Mouse (Mus musculus) lung, embryonic 16.5 days (tissue): Measurements from ENCODE around the gene Bcl7c. TPM values are rescaled to one million over a fixed set of nuclear protein-coding genes. Genes with fewer than 3 reads are reported as not detected.

Experiments used
- ATAC-seq: fragments of 200-750 bp; cut with Nextera tagmentation; 2 replicates; pipeline ENCODE4 v1.8.0; 2017; ENCODE audit warnings: low read depth, mild to moderate bottlenecking, moderate library complexity
- H3K27ac ChIP-seq: fragments of 300-500 bp; sonication (generic); 2 replicates; pipeline ENCODE4 v1.5.1; 2014; ENCODE audit warnings: mild to moderate bottlenecking, control low read depth, low read length
- H3K27me3 ChIP-seq: fragments of 300-500 bp; sonication (generic); 2 replicates; pipeline ENCODE4 v1.6.1; 2014; ENCODE audit warnings: low read depth, low read length, mixed read lengths; ENCODE audit not compliant: control insufficient read depth, insufficient read depth
- H3K36me3 ChIP-seq: fragments of 300-500 bp; sonication (generic); 2 replicates; pipeline ENCODE4 v1.6.1; 2014; ENCODE audit warnings: low read length; ENCODE audit not compliant: control insufficient read depth, insufficient read depth
- H3K4me1 ChIP-seq: fragments of 300-500 bp; sonication (generic); replicated peaks from 2 replicates; pipeline ENCODE4 v1.6.1; 2014; ENCODE audit warnings: low read length, mixed read lengths; ENCODE audit not compliant: control insufficient read depth, insufficient read depth
- H3K4me2 ChIP-seq: fragments of 300-500 bp; sonication (generic); 2 replicates; pipeline ENCODE4 v1.6.1; 2014; ENCODE audit warnings: low read depth, low read length, control low read depth
- H3K4me3 ChIP-seq: fragments of 300-500 bp; sonication (generic); 2 replicates; pipeline ENCODE4 v1.5.1; 2014; ENCODE audit warnings: mild to moderate bottlenecking, low read length, control low read depth
- H3K9ac ChIP-seq: fragments of 300-500 bp; sonication (generic); 2 replicates; pipeline ENCODE4 v1.6.1; 2014; ENCODE audit warnings: low read length, control low read depth
- H3K9me3 ChIP-seq: fragments of 300-500 bp; sonication (generic); 2 replicates; pipeline ENCODE4 v1.6.1; 2016; ENCODE audit warnings: low read length; ENCODE audit not compliant: control insufficient read depth
- WGBS: fragments of 180-500 bp; shearing (Covaris S2); extraction: QIAGEN DNeasy Blood & Tissue Kit; methylation state at CpG from one replicate; pipeline ENCODE4 v1.1.7; 2014; 5-methylcytosine and 5-hydroxymethylcytosine counted together
- polyA plus RNA-seq: library from polyadenylated mRNA; unstranded; fragments of >200 nt; fragmentation: Nextera tagmentation; extraction: Ambion mirVana; gene quantifications from 2 replicates; pipeline ENCODE4 v1.2.1, GENCODE M21; 2015

Gene Bcl7c
- 40.5 and 46.1 TPM in 2 replicates for polyA plus RNA-seq

GRCm38 (mm10) chr7:127708207-127709078 lies at the start of gene Bcl7c:
TSS of gene Bcl7c (minus strand) at chr7:127708933.
- Histone ChIP-seq H3K9ac (peak within 1 kb of the TSS; percentile 87), H3K27ac (peak within 1 kb of the TSS; percentile 99), H3K27me3 (no peaks in the 10 kb centered on the region), H3K9me3 (no peaks in the 10 kb centered on the region), H3K4me1 (peaks cover 32% of the 10 kb centered on the region), H3K36me3 (peaks cover 10% of the 10 kb centered on the region), H3K4me3 (peak within 1 kb of the TSS; percentile 81), H3K4me2 (peak within 1 kb of the TSS; percentile 92)
- peak; percentile 86 for ATAC-seq
- WGBS, result under 1% methylated on average over 66 of the region's 90 CpGs

- H3K27ac ChIP-seq, result no peak overlapping the region
- H3K36me3 ChIP-seq, result peaks cover 38% of the 10 kb centered on the region
- no peaks in the 10 kb centered on the region for H3K27me3 ChIP-seq
- no peaks in the 10 kb centered on the region for H3K4me1 ChIP-seq
- H3K9ac ChIP-seq, result no peak overlapping the region
- 82% methylated on average over 7 of the region's 7 CpGs for WGBS
- no peak overlapping the region for H3K4me2 ChIP-seq
- no peaks in the 10 kb centered on the region for H3K9me3 ChIP-seq
- H3K4me3 ChIP-seq, result no peak overlapping the region
- ATAC-seq, result no peak
Measured at GRCm38 (mm10) chr7:127753741-127754140, 45.0 kb upstream of the Bcl7c start.

- WGBS, result 60% methylated on average over 5 of the region's 5 CpGs
- no peak for ATAC-seq
- no peaks in the 10 kb centered on the region for H3K4me1 ChIP-seq
- no peak overlapping the region for H3K4me2 ChIP-seq
- peaks cover 39% of the 10 kb centered on the region for H3K36me3 ChIP-seq
- no peak overlapping the region for H3K4me3 ChIP-seq
- H3K27ac ChIP-seq, result no peak overlapping the region
- no peaks in the 10 kb centered on the region for H3K9me3 ChIP-seq
- no peaks in the 10 kb centered on the region for H3K27me3 ChIP-seq
- H3K9ac ChIP-seq, result no peak overlapping the region
Measured at GRCm38 (mm10) chr7:127753158-127753557, 44.4 kb upstream of the Bcl7c start.

GRCm38 (mm10) chr7:127752069-127752468 lies 43.3 kb upstream of the Bcl7c start:
- Histone ChIP-seq H3K4me2 (no peak overlapping the region), H3K9me3 (no peaks in the 10 kb centered on the region), H3K27ac (no peak overlapping the region), H3K4me3 (no peak overlapping the region), H3K4me1 (peaks cover 9% of the 10 kb centered on the region), H3K9ac (no peak overlapping the region), H3K36me3 (peaks cover 39% of the 10 kb centered on the region), H3K27me3 (no peaks in the 10 kb centered on the region)
- no peak for ATAC-seq
- WGBS, result 92% methylated on average over 27 of the region's 27 CpGs

GRCm38 (mm10) chr7:127751619-127752018 lies 42.9 kb upstream of the Bcl7c start:
- WGBS, result 92% methylated on average over 5 of the region's 5 CpGs
- Histone ChIP-seq H3K9me3 (no peaks in the 10 kb centered on the region), H3K27ac (no peak overlapping the region), H3K36me3 (peaks cover 39% of the 10 kb centered on the region), H3K4me3 (no peak overlapping the region), H3K4me2 (no peak overlapping the region), H3K9ac (no peak overlapping the region), H3K27me3 (no peaks in the 10 kb centered on the region), H3K4me1 (peaks cover 10% of the 10 kb centered on the region)
- no peak for ATAC-seq

- Histone ChIP-seq H3K36me3 (peaks cover 39% of the 10 kb centered on the region), H3K9me3 (no peaks in the 10 kb centered on the region), H3K9ac (no peak overlapping the region), H3K4me1 (peaks cover 10% of the 10 kb centered on the region), H3K27me3 (no peaks in the 10 kb centered on the region), H3K4me2 (no peak overlapping the region), H3K4me3 (no peak overlapping the region), H3K27ac (no peak overlapping the region)
- 81% methylated on average over 19 of the region's 19 CpGs for WGBS
- ATAC-seq, result no peak
Measured at GRCm38 (mm10) chr7:127750131-127751127, 41.7 kb upstream of the Bcl7c start.

GRCm38 (mm10) chr7:127748235-127748560 lies 39.5 kb upstream of the Bcl7c start:
- H3K9me3 ChIP-seq, result no peaks in the 10 kb centered on the region
- ATAC-seq, result no peak
- no peak overlapping the region for H3K4me2 ChIP-seq
- H3K9ac ChIP-seq, result no peak overlapping the region
- H3K4me1 ChIP-seq, result peaks cover 17% of the 10 kb centered on the region
- no peak overlapping the region for H3K4me3 ChIP-seq
- H3K27ac ChIP-seq, result no peak overlapping the region
- peaks cover 34% of the 10 kb centered on the region for H3K36me3 ChIP-seq
- no peaks in the 10 kb centered on the region for H3K27me3 ChIP-seq
- WGBS, result 87% methylated on average over 28 of the region's 28 CpGs

GRCm38 (mm10) chr7:127747559-127748234 lies 39.0 kb upstream of the Bcl7c start:
- no peak for ATAC-seq
- peak overlapping the region; percentile 87 for H3K9ac ChIP-seq
- H3K9me3 ChIP-seq, result no peaks in the 10 kb centered on the region
- 38% methylated on average over 6 of the region's 6 CpGs for WGBS
- peak overlapping the region; percentile 90 for H3K27ac ChIP-seq
- peaks cover 32% of the 10 kb centered on the region for H3K36me3 ChIP-seq
- peaks cover 17% of the 10 kb centered on the region for H3K4me1 ChIP-seq
- H3K27me3 ChIP-seq, result no peaks in the 10 kb centered on the region
- H3K4me3 ChIP-seq, result peak overlapping the region; percentile 84
- peak overlapping the region; percentile 72 for H3K4me2 ChIP-seq
